Mouse (Mus musculus): ENCODE results near the gene Parn.

DNA sequence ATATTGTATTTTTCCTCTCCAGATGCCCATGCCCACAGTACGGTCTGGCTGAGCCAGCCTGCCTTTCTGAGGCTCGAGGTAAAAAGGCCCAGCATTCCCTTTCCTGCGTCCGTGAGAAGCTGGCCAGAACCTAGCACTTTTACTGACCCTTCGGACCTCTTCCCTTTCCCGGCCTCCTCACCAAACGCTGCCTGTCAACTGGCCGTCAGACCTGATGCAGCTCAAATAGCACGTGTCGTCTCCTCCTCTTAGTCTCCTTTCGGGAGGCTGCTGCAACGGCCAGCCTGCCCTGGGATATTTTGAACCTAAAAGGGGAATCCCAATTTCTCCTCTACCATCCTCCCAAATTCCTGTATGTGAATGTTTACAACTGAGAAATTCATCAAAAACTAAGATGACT, 132.1 kb downstream of the Parn start:
- TF ChIP-seq TAL1 (IDR thresholded peaks at IDR 0.05; ENCODE audit: low read length) = no peak
- no peak for TF ChIP-seq GATA1 (IDR thresholded peaks at IDR 0.05; ENCODE audit: low read length)
